Mouse (Mus musculus): ENCODE results near the gene Smurf1.

The Smurf1 gene

DNA sequence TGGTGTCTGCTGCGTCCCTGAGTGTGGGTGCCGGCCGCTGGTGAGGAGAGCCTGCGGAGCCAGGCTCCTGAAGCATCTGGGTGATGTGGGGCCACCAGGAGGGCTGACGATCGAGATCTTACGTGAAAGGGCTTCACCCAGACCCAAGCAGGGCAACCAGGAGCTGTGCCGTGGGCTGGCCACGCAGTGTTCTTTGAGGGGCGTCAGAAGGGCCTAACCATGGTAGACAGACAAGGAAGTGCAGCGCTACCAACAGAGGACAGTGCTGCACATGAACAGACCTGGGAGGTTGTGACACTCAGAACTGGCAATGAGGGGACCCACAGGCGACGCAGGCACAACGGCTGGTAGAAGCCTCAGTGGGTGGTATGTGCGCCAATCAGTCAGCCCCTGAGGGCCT, 88.6 kb downstream of the Smurf1 start:
- in situ Hi-C loops (cut with MboI; ENCODE audit: unreplicated experiment in 2 of 2): loop anchor here (10.0 kb wide), 3 partner anchors 108 to 198 kb away; no protein-coding TSS in a partner anchor

DNA sequence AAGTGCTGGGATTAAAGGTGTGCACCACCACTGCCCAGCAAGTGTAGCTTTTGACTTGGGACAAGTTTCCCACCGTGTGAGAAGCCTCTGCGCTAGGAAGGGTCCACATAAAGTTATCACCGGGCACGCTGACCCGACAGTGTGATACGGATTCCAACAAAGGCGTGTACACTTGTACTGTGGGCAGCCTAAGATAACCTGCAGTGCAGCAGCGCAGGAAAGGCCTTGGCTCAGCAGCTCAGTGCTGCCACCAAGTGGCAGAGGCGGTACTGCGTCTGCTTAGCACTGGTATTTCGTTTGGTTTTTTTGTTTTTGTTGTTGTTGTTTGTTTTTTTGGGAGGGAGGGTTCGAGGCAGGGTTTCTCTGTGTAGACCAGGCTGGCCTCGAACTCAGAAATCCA, 89.8 kb downstream of the Smurf1 start:
- in situ Hi-C loops (cut with MboI; ENCODE audit: unreplicated experiment in 2 of 2): loop anchor here (10.0 kb wide), 3 partner anchors 109 to 199 kb away; no protein-coding TSS in a partner anchor

DNA sequence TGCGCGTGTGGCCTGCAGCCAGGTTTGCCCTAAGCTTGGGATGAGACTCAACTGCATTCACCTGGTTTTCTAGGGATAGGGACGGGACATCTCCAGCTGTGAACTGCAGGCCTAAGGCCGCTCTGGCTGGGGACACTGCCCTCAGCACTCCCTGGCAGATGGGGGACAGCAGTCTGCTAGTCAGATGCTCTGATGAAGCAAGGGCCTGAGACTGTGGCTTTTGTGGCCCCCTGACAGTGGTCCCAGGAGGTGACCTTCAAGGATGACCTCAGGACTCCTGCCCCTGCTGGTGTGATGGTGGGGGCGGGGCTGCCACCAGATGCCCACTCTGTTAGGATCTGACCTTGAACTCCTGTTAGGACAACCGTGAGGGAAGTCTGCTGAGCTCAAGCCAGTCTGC, 90.4 kb downstream of the Smurf1 start:
- in situ Hi-C loops (cut with MboI; ENCODE audit: unreplicated experiment in 2 of 2): loop anchor here (10.0 kb wide), 3 partner anchors 110 to 200 kb away; no protein-coding TSS in a partner anchor

DNA sequence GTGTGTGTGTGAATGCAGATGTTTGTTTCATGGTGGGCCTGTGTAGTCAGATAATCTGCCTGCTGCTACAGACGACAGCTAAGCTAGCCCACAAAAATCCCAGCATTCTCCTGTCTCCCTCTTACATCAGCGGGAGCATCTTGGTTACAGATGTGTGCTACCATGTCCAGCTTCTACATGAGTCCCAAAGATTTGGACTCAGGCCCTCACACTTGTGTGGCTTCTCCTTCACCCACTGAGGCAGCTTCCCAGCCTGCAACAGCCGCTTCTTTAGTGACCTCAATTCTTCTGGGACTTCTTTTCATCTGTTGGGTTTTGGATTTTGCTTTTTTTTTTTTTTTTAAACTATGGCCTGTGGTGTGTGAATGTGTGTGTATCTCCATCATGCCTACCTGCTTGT, 92.8 kb downstream of the Smurf1 start:
- in situ Hi-C loops (cut with MboI; ENCODE audit: unreplicated experiment in 2 of 2): loop anchor here (10.0 kb wide), 3 partner anchors 112 to 202 kb away; no protein-coding TSS in a partner anchor

DNA sequence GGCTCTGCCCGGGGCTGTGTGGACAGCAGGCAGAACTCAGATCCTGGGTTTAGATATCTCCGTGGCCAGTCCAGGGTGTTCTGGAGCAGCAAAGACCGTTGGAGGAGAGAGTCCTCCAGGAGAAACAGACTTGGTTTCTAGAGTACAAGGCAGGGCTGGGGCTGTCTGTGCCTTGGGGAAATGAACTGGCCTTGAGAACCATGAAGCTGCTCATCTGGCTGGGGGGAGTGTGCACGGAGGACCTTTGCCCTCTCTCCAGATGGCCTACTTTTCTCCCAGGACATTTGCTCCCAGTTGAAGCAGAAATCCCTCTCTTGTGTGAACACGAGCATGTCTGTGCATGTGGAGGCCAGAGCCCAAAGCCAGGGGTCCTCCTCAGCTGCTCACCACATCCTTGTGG, 93.3 kb downstream of the Smurf1 start:
- in situ Hi-C loops (cut with MboI; ENCODE audit: unreplicated experiment in 2 of 2): loop anchor here (10.0 kb wide), 3 partner anchors 112 to 202 kb away; no protein-coding TSS in a partner anchor

DNA sequence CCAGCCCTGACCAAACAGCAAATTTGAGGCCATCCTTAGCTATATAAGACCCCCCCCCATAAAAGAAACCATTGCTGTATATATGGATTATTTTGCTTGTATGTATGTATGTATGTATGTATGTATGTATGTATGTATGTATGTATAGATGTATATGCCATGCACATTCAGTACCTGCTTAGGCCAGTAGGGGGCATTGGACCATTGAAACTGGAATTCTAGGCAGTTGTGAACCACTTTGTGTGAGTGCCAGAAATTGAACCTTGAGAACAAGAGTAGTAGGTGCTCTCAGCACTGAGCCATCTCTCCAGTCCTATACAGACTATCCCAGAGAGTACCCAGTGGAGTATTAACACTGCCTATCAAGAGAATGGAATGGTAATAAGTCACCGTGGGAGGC, 93.9 kb downstream of the Smurf1 start:
- in situ Hi-C loops (cut with MboI; ENCODE audit: unreplicated experiment in 2 of 2): loop anchor here (10.0 kb wide), 3 partner anchors 113 to 203 kb away; no protein-coding TSS in a partner anchor

DNA sequence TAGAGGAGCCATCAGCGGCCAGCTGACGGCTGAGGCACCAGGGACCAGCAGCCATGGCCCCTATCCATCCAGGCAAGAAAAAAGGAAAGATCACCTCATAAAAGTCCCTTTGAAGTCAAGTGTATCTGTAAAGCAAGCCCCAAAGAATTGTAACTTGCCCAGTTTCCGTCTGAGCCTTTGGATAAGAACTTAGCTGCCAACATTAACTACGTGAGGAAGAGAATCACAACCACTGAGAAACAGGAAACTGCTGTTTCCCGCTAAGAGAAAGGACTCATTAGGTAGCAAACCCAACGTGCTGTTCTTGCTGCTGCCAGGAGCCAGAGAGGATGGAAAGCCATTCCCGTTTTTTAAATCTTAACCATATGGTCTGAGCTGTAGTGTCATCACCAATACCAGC, 94.9 kb downstream of the Smurf1 start:
- in situ Hi-C loops (cut with MboI; ENCODE audit: unreplicated experiment in 2 of 2): loop anchor here (10.0 kb wide), 3 partner anchors 114 to 204 kb away; no protein-coding TSS in a partner anchor

DNA sequence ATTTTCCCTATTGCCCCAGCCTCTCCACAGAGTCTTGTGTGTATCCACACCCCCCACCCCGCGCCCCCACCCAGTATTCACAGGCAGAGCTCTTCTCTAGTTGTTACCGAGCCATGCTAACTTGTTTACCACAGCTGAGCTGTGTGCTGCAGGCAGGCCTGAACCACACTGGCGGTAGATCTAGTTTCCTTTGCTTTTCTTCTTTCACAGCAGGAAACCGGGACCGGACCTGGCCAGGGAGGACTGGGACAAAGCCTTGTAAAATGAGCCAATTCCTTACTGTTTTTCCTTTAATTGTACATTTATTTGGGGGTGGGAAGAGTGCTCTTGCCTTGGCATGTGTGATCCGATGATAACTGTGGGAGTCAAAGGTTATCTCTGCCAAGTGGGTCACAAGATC, 96.2 kb downstream of the Smurf1 start:
- in situ Hi-C loops (cut with MboI; ENCODE audit: unreplicated experiment in 2 of 2): no loop called here

DNA sequence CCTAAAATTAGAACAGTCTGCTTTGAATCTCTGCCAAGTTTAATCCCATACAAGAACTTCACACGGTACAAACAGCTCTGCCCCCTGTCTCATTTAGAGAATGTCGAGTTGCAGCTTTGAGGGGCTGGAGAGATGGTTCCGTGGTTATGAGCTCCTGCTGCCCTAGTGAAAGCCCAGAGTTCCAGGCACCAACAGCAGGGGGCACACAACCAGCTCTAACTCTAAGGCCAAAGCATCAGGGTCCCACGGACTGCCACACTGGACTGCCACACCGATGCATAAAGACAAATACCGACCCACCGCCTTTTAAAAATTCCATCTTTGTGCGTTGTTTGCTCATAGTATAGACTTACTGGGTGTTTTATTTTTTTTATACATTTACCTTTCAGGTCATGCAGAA, 98.7 kb downstream of the Smurf1 start:
- in situ Hi-C loops (cut with MboI; ENCODE audit: unreplicated experiment in 2 of 2): no loop called here

DNA sequence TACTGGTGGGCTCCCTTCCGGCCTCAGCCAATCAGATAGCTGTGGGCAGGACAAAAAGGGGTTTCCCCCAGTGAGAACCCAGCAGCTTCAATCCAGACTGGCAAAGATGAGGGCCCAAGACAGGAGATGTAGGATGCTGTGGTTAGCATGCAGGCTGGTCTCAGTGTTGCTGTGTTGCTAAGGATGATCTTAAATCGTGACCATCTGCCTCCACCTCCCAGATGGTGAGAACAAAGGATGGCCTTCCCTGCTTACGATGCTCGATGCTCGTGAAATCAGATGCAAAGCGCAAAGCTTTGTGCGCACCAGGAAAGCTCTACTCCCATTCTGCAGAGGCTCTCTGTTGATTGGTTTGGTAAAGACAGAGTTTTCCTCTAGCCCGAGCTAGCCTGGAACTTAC, 104.7 kb downstream of the Smurf1 start:
- in situ Hi-C loops (cut with MboI; ENCODE audit: unreplicated experiment in 2 of 2): no loop called here

DNA sequence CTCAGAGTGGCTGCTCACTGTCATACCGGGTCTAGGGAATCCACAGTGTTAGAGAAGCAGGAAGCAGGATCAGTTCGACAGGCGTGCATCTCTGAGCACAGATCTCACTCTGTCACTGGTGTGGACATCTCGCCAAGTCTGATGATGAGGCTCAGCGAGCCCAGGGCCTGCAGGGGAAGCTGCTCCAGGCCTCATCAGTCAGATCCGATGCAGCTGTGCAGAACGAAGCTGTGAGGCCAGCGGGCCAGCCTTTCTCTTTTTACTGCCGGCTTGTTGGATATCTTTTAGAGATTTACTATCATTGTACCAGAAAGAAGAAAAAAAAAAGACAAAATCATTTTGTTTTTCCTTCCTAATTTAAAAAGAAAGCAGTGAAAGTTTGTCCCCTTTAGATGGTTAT, 106.4 kb downstream of the Smurf1 start:
- in situ Hi-C loops (cut with MboI; ENCODE audit: unreplicated experiment in 2 of 2): no loop called here

DNA sequence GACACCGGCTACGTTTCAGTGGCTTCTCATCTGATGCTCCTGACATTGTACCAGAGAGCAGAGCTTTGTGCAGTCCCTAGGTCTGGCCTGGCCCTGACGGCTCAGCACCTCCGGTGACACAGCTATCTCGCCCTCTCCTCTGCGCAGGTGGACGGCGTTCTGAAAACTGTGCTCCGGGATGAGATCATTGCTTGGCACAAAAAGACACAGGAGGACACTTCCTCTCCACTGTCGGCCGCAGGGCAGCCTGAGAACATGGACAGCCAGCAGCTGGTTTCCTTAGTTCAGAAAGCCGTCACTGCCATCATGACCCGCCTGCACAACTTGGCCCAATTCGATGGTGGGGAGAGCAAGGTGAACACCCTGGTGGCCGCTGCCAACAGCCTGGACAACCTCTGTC, 107.1 kb downstream of the Smurf1 start:
- in situ Hi-C loops (cut with MboI; ENCODE audit: unreplicated experiment in 2 of 2): no loop called here

DNA sequence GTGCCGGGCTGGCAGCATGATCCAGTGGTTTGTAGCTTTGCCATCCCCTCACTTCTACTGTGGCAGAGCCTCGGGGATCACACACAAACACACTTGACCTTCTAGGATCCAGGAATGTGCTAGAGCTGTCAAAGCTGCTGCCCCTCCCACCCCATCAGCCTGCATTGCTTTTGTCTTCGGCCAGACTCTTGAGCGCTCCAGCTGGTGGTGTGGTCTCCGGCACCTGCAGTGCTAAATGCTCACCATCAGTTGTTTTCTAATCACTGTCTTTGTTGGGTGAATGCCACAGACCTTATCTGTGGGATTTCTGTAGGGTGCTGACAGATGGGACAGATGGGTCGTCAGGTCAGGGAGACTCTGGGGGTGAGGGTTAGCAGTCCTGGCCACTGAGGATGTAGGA, 109.7 kb downstream of the Smurf1 start:
- in situ Hi-C loops (cut with MboI; ENCODE audit: unreplicated experiment in 2 of 2): no loop called here

DNA sequence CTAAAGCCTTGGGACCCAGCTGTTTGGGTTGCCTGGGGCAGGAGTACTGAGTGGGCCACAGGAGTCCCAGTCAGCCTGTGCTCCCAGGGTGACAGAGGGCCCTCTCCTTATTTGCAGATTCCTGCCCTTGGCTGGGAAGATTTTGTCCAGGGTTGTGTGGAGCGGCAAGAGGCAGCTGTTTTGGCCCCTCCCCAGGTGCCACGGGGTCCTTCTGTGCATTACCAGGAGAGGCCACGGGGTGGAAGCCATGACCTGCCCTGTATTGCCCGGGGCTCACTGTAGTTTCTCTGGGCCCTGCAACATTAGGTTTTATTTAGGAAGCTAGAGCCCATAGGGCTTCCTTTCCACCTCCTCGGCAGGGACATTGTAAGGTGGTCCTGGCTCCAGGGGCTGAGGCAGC, 111.7 kb downstream of the Smurf1 start:
- in situ Hi-C loops (cut with MboI; ENCODE audit: unreplicated experiment in 2 of 2): no loop called here

DNA sequence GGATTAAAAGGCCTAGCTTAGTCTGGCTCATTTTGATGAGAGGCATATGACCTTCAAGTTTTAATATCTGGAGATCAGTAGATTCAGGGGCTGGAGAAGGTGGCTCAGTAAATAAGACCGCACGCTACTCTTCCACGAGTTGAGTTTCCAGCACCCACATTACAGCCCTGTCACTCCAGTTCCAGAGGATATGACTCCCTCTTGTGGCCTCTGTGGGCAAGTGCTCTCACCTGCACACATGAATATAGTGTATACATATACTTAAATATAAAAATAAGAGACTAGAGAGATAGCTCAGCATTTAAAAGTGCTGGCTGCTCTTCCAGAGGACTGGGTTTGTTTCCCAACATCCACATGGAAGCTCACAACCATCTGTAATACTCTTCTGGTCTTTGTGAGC, 113.8 kb downstream of the Smurf1 start:
- in situ Hi-C loops (cut with MboI; ENCODE audit: unreplicated experiment in 2 of 2): no loop called here

DNA sequence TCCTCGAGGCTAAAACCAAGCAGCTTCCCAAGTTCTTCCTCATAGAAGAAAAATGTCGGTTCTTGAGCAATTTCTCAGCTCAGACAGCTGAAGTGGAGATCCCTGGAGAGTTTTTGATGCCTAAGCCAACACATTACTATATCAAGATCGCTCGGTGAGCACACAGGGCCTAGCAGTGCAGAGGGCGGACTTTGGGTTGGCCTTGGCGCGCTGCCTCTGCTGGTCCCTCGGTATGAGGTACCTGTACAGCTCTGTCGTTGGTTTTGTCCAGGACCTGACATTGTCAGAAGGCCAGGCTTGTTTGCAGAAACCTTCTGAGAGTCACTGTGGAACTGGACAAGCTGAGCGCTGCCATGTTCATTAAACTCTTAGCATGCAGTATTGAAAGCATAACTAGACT, 115.7 kb downstream of the Smurf1 start:
- in situ Hi-C loops (cut with MboI; ENCODE audit: unreplicated experiment in 2 of 2): no loop called here

DNA sequence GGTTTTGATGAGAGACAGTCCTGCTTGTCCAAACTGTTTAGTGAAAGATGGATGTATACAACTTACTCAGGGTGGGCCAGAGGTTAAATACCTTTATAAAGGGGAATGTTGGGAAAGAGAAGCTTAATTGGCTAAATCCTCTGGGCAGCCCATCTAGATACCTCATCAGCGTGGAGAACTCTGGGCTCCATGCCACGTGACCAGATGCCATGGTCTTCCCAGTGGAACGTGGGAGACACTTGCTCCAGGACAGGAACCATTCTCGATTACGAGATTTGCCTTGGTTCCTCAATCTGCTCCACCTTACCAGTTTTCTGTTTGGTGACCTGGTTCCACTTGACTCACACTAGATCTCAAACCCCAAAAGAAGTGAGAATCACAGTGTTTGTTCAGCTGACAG, 116.9 kb downstream of the Smurf1 start:
- in situ Hi-C loops (cut with MboI; ENCODE audit: unreplicated experiment in 2 of 2): no loop called here

DNA sequence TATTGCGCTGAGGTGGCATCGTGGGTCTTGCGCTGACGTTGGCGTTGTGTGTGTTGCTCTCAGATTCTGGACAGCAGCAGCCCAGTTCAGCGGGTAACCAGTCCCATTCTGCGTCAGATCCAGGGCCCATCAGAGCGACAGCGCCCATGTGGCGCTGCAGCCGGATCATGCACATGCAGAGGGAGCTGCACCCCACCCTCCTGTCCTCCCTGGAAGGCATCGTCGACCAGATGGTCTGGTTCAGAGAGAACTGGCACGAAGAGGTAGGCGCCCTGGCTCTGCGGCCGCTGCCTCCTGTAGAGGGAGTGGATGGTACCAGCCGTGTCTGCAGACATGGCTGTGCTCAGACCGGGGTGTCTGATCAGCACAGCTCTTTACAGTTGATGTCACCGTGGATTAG, 120.3 kb downstream of the Smurf1 start:
- in situ Hi-C loops (cut with MboI; ENCODE audit: unreplicated experiment in 2 of 2): no loop called here

DNA sequence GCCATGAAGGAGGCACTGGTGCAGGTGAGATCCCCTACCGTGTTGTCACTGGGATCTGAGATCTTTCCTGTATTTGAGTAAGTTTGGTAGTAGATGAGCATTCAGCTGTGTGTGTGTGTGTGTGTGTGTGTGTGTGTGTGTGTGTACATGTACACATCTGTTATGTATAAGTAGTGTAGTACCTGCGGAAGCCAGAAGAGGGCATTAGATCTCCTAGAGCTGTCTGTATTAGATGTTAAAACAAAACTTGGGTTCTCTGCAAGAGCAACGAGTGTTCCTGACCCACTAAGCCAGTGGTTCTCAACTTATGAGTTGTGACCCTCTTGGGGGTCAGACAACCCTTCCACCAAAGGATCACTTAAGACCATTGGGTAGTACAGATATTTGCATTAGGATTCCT, 129.5 kb downstream of the Smurf1 start:
- in situ Hi-C loops (cut with MboI; ENCODE audit: unreplicated experiment in 2 of 2): no loop called here

DNA sequence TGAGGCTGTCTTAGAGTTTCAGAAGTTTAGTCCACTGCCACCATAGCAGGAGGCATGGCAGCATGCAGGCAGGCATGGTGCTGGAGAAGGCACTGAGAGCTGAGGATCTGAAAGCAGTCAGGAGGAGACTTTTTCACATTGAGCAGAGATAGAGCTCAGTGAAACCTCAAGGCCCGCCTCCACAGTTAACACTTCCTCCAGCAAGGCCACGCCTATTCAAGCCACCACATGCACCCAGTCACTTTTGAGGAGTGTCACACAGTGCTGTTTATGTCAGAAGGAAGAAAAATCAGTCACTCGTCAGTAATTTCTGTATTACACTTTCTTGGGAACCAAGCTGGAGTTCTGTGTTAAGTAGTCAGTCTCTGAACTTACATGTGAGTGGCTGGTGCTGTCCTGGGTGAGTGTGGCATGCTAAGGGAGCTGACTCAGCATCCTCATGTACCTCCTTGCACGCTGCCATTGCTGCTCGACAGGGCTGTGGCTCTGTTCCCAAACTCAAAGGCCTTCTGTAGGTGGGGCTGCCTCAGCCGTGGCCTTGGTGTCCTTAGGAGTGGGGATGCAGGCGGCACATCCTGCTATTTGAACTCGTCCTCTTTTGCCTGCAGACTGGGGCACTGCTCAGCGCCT, 133.7 kb downstream of the Smurf1 start:
- in situ Hi-C loops (cut with MboI; ENCODE audit: unreplicated experiment in 2 of 2): no loop called here

DNA sequence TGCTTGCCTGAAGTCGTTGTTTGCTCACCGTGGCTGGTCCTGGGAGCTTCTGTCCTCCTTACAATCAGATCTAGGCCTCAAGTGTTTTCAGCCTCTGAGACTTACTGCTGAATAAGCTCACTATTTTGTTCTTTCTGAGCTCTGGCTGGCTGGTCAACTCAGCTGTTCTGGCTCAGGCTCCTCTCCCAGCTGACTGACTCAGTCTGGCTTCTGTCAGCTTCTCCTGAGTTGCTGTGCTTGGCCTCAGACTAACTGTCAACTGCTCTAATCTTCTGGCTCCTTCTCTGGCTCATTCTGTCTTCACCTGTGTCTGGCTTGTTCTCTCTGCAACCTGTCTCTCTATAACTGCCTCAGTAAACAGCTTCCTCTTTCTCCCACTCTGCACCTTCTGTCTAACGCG, 136.0 kb downstream of the Smurf1 start:
- in situ Hi-C loops (cut with MboI; ENCODE audit: unreplicated experiment in 2 of 2): no loop called here

DNA sequence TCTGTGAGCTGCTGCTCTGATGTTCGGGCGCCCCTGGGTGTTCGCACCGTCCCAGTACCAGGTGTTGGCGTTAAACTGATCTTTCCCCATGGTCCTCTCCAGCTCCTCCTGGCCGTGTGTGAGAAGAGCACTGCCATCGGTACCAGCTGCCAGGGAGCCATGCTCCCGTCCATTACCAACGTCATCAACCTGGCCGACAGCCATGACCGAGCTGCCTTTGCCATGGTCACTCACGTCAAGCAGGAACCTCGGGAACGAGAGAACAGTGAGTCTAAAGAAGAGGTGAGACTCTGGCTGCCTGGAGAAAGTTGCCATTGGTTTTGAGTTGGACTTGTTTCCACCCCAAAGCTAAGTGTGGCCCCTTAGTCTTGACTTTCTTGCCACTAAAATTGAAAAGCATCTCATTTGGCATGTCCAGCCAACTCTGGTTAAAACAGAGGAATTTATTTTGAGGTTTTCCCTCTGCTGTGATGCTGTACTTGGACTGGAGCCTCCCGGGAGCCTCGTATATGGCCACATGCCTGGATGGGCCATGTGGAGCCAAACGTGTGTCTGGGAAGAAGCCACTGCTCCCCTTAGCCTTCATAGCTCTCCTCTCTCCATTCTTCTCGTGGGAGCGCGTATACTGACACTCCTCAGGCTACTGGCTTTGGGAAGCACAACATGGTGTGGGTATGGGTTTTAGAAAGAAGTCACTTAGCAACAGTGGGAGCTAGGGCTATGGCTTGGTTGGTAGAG, 137.1 kb downstream of the Smurf1 start:
- in situ Hi-C loops (cut with MboI; ENCODE audit: unreplicated experiment in 2 of 2): no loop called here

All from v-Abl transformed pro-B cells (cell line).